Mouse (Mus musculus) activated CD4-positive, CD25-positive, alpha-beta regulatory T cell, adult 4 months (primary cell): Measurements from ENCODE around the gene C1galt1c1. TPM values are rescaled to one million over a fixed set of nuclear protein-coding genes. Genes with fewer than 3 reads are reported as not detected.

Source experiments
- polyA plus RNA-seq, 2 experiments: library from polyadenylated mRNA; unstranded; fragments of 100-300 nt; shearing (Covaris generic); gene quantifications; one replicate each; pipeline ENCODE4 v1.2.1; 2017

Gene C1galt1c1
- polyA plus RNA-seq, 2 experiments from 2014 or later, result 23.5 to 28.0 TPM

Other genes with a start within 250 kb of the C1galt1c1 start
- 10 to 100 TPM; 74.5 to 77.5 TPM for gene Lamp2, start 178.6 kb downstream of the C1galt1c1 start, polyA plus RNA-seq
- 10 to 100 TPM; 27.8 to 38.4 TPM for gene Cul4b, start 58.9 kb downstream of the C1galt1c1 start, polyA plus RNA-seq
- gene Mcts1, start 34.5 kb downstream of the C1galt1c1 start, polyA plus RNA-seq, result 100 to 1,000 TPM; 124 to 127 TPM
- not detected for gene 6030498E09Rik, start 137.6 kb upstream of the C1galt1c1 start, polyA plus RNA-seq